Mouse (Mus musculus) adrenal gland, adult 2 months (tissue): Measurements from ENCODE around the gene Efcab2. TPM values are rescaled to one million over a fixed set of nuclear protein-coding genes. Genes with fewer than 3 reads are reported as not detected.

Experiments
- microRNA-seq, 2 experiments: library from miRNA; unstranded; fragments of <30 nt; microRNA quantifications; one replicate each; pipeline ENCODE4 v1.2.0; 2021
- polyA plus RNA-seq: library from polyadenylated mRNA; depleted of rRNA; stranded (reverse); fragments of >200 nt; gene quantifications from 2 replicates; pipeline ENCODE4 v1.2.3, GENCODE M21; 2012; rRNA removed
- total RNA-seq, 2 experiments: library from RNA; stranded (reverse); gene quantifications; 2 replicates each; pipeline ENCODE4 v1.2.3; 2021

The Efcab2 gene
- total and polyA plus RNA-seq, 3 experiments: 0.07 to 2.9 (median 2.6) TPM

Small RNA genes within 50 kb of the gene (microRNA-seq; reads per million reads assigned to microRNA genes)
- gene Gm27458: 0 reads per million in 2 experiments

Other genes with a start within 250 kb of the Efcab2 start
- 10 to 100 TPM; 18.9 to 26.1 TPM for gene Desi2, start 218.7 kb upstream of the Efcab2 start, total RNA-seq
- gene Desi2, start 218.7 kb upstream of the Efcab2 start, polyA plus RNA-seq: 13.1 and 13.2 TPM in 2 replicates
- 100 to 1,000 TPM in 1 of 2 experiments, 10 to 100 TPM in 1; 95.5 to 132 TPM for gene Cox20, start 87.0 kb upstream of the Efcab2 start, total RNA-seq
- 4.1 and 4.7 TPM in 2 replicates for gene Cox20, start 87.0 kb upstream of the Efcab2 start, polyA plus RNA-seq
- 100 to 1,000 TPM; 319 to 336 TPM for gene Hnrnpu, start 68.3 kb upstream of the Efcab2 start, total RNA-seq
- 27.4 and 28.2 TPM in 2 replicates for gene Hnrnpu, start 68.3 kb upstream of the Efcab2 start, polyA plus RNA-seq
- 1 to 10 TPM; 1.6 to 1.9 TPM for gene Kif26b, start 123.0 kb downstream of the Efcab2 start, total RNA-seq
- gene Kif26b, start 123.0 kb downstream of the Efcab2 start, polyA plus RNA-seq: 0.18 and 0.35 TPM in 2 replicates